Mouse (Mus musculus) gastrocnemius, adult 18-20 months (tissue): ENCODE data around the gene Galnt18. TPM values are rescaled to one million over a fixed set of nuclear protein-coding genes. Genes with fewer than 3 reads are reported as not detected.

Source experiments
- DNase-seq: peaks from one replicate; pipeline ENCODE4 v3.0.0; 2021; ENCODE audit warnings: low spot score
- long read RNA-seq, 2 experiments: library from polyadenylated mRNA; stranded (forward); transcript quantifications; one replicate each; pipeline ENCODE4 v2.0.0; 2021
- total RNA-seq, 2 experiments: library from RNA; stranded (reverse); gene quantifications; 2 replicates each; pipeline ENCODE4 v1.2.3; 2021

The Galnt18 gene
- total RNA-seq = 1 to 10 TPM; 2.6 to 3.2 TPM
- long read RNA-seq, experiment 1, transcript Galnt18-202 (11 exons, 2,530 nt) = major isoform, 6 of 9 reads
- long read RNA-seq, experiment 1, partial matches to known transcripts = 3 of 9 reads
- long read RNA-seq, experiment 1, other reads (novel, unspliced or antisense) = 0 of 9 reads
- long read RNA-seq, experiment 2, partial matches to known transcripts = 0 of 3 reads
- long read RNA-seq, experiment 2, other reads (novel, unspliced or antisense) = 0 of 3 reads

DNA sequence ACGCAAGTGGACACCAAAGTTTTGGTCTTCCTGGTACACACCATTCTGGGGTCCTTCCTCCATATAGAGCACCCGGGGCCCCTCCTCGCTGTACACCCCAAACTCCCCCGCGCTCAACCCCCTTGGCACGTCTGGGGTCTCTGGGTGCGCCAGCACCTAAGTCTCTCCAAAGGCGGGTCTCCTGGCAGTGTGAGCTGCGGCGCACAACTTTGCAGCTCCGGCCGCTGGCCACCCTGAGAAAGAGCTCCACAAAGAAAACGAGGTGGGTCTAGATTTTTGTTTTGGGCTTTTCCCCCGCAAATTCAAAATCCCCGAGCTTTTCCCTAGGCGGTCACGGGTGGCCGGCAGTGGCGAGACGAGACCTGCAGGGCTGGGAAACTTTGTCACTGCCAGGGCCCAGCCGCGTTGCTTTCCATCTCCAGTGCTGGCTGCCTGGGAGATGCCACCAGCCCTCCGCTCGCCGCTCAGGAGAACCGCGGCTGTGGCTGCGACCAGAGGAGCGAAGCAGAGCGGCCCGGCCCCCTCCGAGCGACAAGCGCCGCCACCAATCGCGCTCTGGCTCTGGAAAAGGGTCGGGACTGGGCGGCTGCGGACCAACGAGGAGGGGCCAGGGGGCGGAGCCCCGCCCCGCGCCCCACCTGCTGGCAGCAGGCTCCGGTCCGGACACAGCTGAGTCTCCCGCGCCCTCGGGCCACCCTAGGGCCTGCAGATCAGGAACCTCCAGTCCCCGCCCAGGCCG is at the start of gene Galnt18:
TSS of gene Galnt18 (minus strand) at position 474 of the 739 bp plus-strand sequence.
- DNase-seq = peak; percentile 93

DNA sequence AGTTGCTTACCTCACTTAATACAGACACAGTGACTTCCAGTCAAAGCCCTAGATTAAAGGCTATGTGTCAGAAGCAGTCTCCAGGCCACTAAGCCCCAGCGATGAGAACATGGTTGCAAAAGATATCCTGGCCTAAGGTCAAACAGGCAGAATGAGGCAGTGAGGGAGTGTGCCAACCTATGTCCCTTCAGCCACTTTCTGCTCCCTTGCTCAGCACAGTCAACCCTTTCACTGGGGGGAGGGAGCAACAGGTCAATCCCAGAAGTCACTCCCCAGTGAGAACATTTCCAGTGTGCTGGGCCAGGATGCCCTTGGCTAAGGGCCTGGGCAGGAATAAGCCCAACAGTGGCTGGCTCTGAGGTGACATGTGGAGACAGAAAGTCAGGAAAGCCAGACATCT is 47.6 kb upstream of the Galnt18 start:
- DNase-seq = no peak

DNA sequence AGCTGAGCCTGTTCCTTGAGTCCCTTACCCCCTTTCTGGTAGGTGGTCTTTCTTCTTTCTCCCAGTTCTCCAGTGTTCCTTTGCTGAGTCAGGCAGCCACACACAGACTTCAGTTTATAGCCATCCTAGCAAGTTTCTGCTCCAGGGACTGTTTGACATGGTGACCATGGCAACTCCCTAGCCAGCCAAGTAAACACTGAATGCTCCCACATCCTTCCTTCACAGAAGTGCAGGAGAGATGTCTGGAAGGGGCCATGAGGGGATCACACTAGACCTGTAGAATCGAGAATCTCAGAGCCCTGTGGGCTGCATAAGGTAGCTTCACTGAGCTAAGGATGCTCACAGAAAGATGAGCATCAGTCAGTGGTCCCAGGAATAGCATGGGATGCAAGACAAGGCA is 33.3 kb upstream of the Galnt18 start:
- DNase-seq = no peak

DNA sequence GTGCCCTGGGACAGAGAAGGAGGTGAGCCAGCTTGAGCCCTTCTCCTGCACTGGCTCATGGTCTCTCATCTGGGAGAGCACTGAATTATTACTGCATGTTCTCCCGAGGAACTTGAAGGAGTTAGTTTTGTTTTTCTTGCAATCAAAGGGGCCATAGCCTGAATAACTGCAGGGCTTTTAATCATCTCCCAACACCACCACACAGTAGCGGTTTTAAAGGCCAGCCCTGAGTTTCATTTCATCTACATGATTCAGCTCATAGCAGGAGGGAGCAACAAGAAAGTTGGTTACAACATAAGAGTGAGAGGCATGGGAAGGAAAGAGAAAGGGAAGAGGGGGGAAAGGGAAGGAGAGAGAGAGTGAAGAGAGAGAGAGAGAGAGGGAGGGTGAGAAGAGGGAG is 31.3 kb upstream of the Galnt18 start:
- DNase-seq = no peak

DNA sequence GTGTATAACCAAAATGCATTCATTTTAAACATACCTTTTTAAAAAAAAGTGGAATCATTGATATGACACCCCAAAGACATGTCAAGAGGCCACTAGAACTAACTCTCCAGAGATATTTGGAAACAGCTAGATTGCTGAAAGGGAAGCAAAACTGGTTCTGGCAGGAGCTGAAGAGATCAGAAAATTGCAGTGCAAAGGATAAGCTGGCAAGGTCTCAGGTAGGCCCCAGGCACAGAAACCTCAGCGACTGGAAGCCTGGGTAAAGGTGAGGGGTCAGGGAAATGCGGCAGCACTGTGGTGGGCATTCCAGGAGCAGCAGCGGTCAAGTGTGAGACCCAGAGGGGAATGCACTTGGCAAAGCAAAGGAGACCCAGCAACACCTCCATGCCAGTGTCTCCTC is 30.0 kb upstream of the Galnt18 start:
- DNase-seq = no peak

DNA sequence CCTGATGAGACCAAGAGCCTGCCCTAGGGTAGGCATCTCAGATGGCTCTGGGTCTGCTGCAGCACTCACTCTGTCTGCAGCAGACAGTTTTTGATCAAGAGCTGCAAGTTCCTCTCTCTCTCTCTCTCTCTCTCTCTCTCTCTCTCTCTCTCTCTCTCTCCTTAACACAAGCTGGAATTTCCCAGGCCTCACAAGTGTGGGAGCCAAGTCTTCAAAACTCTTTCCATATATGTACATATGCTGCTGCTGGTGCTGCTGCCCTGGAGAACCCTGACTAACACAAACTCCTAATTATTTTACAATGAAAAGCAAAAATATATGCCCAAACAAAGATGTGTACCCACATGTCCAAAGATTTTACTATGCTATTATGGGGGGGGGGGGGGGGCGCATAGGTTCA is 26.3 kb upstream of the Galnt18 start:
- DNase-seq = no peak

DNA sequence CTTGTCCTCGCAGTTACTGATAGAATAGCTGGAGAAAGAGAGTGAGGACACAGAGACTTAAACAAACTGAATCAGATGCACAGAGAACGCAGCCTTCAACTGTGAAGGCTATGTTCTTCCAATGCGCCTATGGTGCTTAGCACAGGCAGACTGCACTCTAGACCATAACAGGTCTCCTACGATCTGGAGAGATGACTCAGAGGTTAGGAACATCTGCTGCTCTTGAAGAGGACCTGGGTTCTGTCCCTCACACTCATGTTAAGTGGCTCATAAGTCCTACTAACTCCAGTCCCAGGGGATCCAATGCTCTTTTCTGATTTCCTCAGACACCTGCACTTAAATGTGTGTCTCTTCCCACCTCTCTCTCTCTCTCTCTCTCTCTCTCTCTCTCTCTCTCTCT is 24.9 kb upstream of the Galnt18 start:
- DNase-seq = no peak

DNA sequence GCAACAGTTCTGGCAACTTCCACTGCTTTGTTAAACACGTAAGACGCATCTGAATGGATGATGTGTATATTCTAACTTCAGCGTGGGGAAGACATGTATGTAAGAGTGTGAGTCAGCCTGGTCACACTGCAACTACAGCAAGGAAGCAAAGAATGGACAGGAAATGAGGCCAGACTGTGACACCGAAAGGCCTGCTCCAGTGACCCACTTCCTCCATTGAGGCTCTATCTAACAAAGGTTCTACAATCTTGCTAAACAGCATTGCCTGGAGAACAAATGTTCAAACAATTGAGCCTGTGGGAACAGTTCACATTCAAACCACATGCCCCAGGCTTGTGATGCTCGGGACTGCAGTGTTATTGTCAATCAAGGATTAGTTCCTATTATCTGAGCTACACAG is 21.0 kb upstream of the Galnt18 start:
- no peak for DNase-seq

DNA sequence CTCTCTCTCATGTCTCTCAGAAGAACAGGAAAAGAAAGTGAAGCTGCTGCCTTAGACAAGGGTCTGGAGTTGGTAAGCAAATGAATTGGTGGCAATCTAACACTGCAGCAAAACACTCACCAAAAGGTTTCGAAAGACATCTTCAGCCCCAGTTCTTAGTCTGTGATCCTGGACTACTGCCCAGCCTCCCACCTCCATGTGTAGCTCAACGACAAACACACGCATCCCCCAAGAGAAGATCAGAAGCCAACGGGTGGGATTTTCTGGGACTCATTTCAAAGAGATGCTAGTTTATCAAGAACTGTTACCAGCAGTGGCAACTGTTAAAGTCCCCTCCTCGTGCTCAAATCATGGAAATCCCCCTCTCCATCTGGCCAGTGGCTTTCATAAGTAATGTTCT is 20.3 kb upstream of the Galnt18 start:
- DNase-seq = no peak

DNA sequence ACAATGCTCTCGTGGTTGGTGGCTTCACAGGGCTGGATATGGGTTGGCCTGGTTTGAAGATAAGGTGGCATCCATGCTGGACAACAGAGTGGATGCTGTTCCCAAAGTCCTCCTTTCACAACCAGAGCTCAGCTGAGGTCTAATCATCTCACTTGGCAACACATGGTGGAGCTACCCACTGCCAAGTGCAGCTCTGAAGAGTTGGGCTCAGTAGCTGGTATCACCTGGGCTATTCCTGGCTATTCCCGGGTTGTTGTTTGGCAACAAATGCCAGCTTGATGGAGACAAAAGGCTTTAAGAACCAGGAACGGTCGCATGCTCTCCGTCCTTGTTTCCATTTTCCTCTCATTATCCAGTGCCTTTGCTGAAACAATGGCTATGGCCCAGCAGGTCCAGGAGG is 19.2 kb upstream of the Galnt18 start:
- no peak for DNase-seq

DNA sequence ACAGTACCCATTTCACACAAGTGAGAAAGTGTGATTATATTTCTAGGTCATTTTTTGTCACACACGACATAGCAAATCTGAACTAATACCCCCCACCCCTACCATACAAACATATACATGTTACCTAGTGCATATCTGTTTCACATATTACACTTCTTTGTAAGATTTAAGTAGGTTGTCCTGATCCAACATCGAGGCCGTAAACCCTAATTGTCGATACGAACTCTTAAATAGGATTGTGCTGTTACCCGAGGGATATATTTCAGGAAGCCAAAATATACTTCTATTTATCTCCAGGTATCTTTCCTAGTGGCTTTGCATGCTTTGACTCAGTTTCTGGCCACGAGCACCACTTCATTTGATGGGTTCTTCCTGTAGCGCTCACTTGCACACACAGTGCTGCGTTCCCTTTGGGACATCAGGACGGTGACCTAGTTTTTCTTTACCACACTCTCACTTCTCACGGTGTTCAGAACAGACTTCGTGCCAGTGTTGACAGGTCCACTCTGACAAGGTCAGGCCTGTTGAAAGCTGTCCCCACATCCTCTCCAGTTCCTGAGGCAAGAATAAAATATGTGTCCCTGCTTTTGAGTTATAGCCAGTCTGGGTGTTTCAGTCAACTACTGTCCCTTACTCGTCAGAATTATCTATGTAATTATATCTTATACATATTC is 17.7 kb upstream of the Galnt18 start:
- DNase-seq = no peak

DNA sequence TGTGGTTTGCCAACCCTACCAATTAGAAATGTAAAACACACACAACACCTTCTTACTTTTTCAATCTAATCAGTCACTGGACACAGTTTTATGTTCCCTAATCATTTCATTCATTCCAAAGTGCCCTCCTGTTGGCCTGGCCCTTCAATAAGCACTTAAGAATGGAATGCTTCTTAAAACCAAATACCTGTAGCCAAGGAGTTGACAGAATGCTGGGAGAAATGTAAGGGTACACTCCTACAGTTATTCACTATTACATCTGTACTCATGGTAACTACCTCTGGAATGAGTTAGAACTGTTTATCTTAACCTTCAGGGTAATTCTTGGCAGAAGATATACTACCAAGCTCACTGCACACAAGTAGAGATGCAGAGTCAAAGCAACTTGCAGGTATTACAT is 15.3 kb upstream of the Galnt18 start:
- DNase-seq = no peak

DNA sequence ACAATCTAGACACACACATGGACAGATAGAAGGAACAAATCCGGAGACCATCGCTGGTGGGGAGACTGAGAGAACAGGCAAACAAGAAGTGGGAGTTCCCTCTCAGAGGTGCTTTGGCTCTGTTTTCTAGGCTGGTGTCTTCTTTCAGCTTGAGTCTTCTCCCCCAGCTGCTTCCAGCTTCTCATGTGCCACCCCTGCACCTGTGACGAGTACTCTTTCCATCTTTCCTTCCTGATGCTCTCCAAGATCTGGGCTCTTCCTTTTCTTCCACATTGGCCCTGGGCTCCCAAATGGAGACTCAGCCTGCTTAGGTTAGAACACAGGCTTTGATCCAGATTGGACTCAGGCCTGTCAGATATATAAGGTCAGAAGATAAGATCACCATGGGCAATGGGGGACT is 12.4 kb upstream of the Galnt18 start:
- DNase-seq = no peak

DNA sequence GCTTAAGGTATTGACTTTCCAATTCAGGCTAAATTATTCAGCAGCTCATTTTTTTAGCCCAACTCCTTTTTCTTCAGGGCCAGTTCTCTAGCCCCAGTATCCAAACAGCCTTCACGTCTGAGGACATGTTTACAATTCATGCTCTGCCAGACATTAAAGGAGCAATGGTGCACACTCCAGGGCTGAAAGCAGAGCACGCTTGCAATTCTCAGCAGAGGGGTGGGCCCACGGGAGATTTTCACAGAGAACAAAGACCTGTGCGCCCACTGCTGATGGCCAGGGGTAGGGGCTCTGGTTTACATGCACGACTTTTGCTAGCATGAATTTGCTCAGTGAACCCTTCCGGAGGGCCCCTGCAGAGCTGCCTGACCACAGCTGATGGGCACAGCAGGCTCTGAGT is 11.6 kb upstream of the Galnt18 start:
- DNase-seq = no peak

DNA sequence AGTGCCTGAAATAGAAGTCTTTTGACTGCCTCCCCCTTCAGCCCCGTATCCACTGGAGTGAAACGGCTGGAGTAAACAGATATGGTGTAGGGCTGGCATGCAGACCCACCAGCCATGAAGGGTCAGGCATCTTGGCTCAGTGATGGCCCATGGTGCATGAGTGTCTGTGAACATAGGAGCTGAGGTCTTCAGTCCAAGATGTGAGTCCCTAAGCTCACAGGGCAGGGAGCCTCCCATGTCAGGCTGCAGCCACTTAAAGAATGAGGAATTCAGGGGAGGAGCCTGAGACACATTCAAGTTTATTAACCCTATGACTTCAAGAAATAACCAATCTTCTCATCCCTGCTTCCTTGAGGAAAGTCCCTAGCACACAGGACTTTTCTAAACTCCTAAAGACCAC is 8.1 kb upstream of the Galnt18 start:
- no peak for DNase-seq

DNA sequence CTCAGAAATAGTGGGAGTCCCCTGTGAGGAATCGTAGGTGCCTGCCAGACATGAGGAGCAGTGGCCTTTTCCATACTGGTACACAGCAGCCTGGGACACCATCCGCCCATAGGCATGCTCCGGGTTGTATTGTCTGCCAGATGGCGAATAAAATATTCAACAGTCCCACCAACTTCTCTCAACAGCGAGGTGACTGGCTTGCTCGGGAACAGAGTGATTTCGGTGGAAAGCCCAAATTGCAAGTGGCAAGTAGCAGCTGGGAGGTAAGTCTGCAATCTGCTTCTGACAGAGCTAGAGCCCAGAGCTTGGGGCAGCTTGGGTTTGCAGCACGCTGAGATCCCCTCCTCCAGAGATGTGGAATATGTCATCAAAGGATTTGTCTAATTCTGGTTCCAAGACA is 5.7 kb upstream of the Galnt18 start:
- no peak for DNase-seq

DNA sequence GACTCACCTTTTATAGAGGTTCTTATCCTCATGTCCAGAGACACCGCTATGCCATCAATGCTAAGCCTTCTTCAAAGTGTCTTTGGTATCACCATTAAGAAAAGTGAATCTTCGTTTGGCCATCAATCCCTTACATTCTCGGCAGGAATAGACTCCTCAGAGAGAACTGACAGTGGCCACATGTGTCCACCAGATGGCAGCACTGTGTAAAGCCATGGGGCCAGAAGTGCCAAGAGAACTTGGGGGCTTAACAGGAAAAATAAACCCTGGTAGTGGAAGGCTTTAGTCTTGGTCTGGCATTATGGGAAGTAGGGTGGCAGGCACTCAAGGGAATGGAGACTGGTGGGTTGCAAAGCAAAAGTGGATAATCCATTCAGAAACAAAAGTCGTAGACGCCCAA is 2.3 kb upstream of the Galnt18 start:
- peak; percentile 68 for DNase-seq

DNA sequence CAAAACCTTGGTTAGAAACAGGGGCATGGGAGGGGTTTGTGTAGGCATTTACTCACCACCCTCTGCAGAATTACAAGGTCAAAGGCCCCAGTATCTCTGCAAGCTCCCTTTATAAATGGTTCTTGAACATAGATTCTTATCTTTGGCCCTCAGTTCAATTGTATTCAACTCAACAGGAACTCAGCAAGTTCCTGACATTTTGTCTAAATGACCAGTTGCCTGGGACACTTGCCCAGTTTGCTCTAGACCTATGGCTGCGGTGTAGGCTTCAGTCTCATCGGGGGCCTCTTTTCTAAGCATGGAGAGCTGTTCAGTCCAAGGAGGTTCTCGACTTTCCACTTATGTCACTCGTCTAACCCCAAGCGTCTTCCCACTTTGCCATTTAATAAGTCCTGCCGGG is 1.5 kb upstream of the Galnt18 start:
- DNase-seq = no peak

DNA sequence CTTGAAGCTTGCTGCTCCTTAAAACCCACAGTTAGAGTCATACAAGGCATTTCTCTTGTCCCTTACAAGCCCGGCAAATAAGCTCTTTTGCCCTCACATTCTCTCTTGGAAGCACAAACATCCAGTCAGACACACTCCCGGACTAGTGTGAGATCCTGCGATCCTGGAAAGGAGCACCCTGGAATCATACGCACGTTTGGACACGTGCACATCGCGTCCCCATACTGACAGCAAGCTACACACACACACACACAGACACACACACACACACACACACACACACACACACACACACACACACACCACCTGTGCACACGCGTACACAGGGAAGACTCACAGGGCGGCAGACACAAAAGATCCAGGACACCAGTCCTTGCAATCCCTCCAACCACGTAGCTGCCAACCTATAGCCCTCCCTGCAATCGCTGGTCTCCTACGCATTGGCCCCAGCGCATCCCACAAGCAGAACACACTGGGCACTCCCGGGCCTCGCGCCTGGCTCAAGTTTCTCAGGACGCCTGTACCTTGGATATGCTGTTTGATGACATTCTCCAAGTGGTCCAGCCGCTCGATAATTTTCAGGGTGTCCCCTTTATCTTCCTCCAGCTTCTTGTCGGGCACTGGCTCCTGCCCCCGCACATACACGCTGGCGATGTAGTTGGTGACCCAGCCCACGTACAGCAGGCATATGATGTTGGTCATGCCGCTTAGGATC is 831 bp downstream of the Galnt18 start:
- no peak for DNase-seq

DNA sequence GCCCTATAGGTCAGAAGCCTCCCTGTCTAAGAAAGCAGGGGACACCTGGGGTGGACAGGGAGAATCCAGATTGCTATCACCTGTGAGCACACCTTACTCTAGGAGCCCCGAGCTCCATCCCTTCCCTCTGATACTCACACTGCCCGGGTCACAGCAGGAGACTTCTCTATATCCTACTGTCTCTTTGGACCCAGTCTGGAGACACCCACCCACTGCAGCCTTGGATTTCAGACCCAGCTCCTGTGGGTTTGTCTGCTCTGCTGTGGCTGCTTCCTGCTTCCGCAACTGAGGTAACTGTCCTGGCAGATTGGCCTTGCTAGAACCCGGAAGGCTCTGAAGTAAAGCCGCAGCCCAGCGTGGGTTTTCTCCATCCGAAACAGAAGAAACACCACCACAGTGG is 1.6 kb downstream of the Galnt18 start:
- no peak for DNase-seq

DNA sequence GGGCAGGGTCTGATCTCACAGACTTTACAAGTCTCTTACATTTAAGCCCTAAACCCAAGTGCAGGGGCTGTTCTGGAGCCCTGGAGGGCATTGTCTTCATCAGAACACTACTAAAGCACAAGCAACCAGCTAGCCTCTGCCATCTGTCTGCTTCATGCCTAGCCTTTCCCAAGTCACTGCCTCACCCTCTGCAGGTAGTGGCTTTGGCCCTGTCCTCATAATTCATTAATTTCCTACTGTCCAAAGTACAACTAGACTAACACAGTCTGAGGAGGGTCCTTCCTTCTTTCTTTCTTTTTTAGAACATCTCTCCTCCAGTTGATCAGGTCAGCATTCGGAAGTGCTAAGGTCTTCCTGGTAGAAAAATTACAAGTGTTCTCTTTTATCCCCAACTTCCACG is 2.6 kb downstream of the Galnt18 start:
- DNase-seq = no peak

DNA sequence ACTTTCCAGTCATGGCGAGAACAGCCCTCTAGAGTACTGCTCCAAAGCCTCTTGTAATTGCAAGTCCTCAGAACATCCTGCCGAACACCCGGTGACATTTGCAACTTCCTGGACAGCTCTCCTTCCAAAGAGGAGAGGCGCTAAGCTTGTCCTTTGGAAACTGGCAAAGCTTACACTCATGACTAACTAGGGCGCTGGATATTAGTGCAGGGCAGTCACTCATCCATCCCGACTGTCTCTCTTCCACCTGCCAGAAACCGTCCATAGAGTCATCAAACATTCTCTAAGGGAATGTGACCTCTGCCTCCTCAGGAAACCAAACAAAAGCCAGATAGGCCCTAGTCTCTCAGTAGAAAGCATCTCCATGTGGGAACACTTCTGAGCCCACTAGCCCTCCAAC is 3.6 kb downstream of the Galnt18 start:
- DNase-seq = peak; percentile 30
